Mouse (Mus musculus) forelimb bud, embryonic 11.5 days (tissue): ENCODE measurements around the gene AW011738.

Experiments
- DNase-seq: peaks from one replicate; pipeline ENCODE4 v3.0.0-alpha.2; 2012; ENCODE audit warnings: low read depth, low spot score

Gene AW011738

DNA sequence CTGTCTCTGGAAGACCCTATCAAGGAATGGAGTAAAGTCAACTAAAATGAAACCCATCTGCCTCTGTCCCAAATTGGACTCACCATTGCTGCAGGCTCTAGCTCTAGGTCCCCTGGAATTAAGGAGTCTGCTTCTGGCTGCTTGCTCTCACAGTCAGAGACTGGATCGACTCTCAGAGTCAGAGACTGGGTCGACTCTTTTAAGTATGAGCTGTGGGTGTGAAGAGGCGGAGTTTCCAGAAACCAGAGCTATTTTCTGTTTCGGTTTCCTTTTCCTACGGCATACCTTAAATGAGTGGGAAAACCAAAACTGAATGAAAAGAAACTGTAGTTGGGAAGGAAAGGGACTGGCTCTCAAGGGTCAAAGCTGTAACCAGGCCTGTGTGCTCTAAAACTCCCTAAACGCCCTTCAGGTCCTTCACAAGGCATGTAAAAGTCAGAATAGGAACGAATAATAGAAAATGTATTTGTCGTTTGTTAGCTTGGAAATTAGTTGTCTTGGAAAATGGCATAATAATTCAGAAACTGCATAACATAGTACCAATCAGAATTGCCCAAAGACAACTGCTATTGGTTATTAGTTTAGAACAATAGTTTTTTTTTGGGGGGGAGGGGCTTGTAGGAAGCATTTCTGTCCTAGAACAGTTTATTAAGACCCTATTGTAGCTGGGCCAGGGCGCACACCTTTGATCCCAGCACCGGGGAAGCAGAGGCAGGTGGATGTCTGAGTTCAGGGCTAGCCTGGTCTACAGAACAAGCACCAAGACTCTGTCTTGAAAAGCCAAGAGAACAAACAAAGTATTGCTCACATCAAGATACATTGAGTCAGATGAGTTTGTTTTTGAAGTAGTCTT, 2.3 kb upstream of the AW011738 start, which contains the start of gene Isg15:
Gene Isg15 (minus strand): TSS at position 196 of the 853 bp plus-strand sequence.
- no peak for DNase-seq

DNA sequence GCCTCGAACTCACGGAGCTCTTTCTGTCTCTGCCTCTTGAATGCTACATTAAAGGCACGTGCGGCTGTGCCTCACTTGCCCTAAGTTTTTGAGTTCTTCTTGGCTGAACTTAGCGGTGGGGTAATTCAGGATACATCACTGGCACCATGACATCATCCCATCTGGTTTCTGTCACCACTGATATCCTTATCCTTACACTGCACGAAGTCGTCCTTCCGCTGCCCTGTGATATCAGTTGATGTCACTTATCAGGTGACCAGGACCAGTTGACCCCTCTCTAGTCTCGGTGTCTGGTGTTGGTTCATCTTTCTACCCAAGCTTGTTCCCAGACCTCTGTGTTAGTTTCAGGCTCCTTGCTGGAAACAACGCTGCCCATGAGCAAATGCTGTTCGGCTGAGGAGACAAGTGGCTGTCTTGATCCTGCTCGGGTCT, 626 bp upstream of the AW011738 start:
- DNase-seq: no peak

DNA sequence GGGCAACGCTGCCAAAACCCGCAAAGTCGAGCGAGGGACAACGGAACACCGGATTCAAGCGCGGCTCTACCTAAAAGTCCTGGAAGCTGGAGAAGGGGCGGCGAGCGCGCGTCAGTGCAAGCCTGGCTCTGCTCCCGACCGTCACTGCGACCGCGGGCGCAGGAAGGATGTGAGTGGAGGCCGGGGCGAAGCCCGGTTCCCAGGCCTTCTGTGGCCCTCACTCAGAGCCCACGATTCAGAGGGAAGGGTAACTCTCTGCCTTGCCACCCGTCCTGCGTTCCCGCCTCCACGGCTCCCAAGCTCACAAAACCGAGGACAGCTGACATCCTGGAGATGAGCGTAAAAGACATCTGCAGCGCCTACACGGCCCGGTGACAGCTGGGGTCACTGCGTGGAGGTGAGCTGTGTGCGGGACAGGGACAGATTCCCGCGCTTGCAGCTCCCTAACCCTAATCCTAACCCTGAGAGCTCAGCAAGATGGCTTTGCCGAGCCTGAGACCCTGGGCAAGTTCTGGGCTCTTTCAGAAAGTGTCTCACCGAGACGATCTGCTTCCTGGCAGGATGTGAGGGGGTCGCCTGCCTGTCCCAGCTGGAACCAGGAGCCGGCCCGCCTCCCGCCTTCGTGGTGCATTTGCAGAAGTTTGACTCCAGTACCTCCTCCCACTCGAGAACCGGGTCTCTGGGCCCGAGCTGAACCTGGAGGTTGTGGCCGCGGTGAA, 468 bp downstream of the AW011738 start:
- no peak for DNase-seq

DNA sequence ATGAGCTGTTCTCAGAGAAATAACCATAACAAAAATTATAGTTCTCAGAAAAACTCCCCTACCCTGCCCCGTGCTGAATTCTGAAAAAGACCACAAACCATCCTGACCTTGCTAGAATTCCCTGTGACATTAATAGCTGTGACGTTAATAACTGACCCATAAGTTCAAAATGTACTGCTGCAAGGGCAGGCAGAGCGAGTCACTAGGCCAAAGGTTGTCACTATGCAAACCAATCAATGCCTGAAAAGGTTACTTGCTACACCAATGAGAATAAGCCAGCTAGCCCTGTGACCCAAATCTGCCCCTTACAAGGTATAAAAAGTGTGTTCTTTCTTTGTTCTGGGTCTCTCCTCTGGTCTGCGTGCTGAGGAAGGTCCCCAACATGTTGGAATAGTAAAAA, 5.8 kb downstream of the AW011738 start:
- no peak for DNase-seq

DNA sequence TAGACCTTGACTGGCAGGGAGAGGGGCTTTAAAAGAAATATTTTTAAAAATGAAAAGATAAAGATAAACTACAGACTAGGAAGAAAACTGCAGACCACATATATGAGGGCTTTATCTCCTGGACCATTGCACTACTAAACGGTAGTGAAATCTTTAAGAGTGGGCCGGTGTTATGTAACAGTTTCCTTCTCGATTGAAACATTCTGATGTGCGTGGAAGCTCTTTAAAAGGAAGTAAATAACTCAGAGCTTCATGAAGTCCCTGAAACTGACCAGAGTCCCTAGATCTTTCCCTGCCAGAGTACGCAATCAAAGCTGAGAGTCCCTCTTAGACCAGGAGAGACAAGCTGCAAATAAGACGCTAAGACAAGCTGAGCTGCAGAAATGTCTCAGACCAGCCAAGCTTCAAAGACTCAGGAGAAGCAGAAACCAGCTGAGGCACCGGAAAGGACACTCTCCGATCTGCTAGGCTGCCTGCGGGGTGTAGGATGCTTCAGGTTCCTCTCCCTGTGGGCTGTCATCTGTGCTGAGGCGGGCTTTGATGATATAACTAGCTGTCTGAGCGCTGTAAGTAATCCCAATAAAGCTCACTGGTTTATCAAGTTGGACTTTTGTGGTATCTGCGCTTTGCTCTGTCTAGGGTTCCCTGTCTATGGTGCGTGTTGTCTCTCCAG, 7.0 kb downstream of the AW011738 start:
- no peak for DNase-seq

DNA sequence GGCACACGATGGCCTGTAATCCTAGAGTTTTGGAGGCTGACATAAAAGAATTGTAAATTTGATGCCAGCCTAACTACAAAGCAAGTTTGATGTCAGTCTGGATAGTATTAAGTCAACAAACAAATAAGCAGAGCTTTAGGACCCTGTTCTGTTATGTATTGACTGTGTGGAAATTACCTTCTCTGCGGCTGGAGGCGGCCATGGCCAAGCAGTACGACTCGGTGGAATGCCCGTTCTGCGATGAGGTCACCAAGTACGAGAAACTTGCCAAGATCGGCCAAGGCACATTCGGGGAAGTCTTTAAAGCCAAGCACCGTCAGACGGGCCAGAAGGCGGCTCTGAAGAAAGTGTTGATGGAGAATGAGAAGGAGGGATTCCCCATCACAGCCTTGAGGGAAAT, 10.0 kb downstream of the AW011738 start:
- DNase-seq: no peak

DNA sequence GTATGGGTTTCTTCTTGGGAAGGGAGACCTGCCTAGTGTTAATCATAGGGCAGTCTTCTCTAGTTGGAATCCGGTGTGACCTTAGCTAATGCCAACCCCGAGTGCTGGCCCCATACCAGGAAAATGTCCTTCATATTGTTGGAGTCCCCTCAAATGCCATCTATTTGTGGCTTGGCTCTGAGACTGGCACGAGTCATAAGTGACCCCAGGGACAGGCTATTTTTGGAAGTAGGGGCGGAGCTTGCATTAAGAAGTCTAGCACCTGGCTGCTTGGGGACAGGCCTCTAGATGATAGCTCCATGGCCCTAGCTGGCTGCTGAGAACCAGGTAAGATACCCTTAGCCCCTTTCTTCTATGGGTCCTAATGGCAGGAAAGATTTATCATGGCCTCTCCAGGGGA, 12.5 kb downstream of the AW011738 start, which contains the start of gene Perm1:
Gene Perm1 (plus strand): TSS at position 220 of the 400 bp plus-strand sequence.
- DNase-seq: no peak

DNA sequence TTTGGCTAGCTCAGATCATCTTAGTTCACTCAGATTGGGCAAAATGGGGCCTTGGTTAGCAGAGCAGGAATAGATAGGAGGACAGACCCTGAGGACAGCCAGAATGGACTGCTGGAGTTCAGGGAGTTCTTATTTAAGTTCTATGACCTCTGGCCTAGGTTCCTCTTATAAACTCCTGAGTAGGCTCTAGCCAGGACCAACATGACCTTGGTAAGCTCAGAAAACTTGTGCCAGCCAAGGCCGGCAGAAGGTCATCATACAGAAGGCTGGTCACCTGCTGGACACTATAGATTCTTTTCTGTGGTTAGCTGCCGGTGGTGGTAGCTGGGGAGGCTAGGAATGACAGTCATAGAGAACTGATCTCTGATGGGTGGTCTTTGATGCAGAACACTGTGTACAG, 13.1 kb downstream of the AW011738 start:
- DNase-seq: no peak

DNA sequence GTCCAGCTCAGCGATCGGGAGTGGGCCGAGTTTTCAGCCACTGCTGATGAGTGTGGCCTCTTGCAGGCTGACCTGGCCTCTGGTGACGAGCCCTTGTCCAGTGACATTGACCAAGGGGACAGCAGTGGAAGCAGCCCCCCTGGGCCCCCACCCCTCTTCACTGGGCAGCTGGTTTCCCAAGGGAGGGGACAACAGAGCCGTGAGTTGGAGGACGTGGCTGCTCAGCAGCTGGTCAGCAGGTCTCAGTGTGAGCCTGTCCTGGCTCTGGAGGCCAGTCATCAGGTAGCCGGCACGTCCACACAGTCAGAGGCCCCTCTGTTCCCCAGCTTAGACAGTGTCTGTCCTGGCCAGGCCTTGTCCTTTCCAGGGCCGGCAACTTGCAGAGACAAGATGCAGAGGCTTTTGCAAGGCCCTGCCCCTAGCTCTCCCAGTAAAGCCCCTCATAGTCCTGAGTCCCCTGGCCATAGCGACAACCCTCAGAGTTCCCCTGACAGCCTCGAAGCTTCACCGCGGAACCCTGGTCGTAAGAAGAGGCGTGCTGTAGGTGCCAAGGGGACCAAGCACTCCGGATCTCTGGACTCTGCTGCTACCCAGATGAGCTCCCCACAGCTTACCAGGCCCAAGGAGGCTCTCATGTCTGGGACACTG, 14.0 kb downstream of the AW011738 start:
- DNase-seq: no peak

DNA sequence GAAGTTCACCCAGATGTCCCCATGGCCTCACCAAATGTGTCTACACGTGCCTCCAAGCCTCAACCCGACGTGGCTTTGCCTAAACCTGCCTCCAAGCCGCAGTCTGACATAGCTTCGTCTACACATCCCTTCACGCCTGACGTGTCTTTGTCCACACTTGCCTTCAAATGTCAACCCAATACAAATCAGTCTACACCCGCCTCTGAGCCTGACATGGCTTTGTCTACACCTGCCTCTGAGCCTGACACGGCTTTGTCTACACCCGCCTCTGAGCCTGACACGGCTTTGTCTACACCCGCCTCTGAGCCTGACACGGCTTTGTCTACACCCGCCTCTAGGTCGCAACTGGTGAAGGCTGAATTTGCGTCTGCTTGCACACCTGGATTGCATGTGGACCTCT, 14.7 kb downstream of the AW011738 start:
- no peak for DNase-seq

DNA sequence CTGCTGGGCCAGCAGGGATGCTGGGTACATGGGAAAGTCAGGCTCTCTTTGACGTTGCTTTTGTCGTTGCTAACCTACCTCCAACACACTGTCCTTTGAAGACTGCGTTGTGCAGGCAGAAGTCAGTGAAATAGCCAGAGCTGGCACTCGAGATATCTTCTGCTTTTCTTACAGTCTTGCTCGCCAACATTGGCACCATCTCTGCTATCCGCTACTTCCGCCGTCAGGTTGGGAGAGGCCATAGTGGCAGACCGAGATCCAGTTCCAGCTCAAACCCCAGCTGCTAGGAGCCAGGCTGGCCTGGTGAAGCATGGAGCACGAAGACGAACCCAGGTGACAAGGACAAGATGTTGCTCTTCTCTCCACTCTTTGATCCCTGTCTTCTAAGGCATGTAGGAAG, 16.8 kb downstream of the AW011738 start:
- no peak for DNase-seq

DNA sequence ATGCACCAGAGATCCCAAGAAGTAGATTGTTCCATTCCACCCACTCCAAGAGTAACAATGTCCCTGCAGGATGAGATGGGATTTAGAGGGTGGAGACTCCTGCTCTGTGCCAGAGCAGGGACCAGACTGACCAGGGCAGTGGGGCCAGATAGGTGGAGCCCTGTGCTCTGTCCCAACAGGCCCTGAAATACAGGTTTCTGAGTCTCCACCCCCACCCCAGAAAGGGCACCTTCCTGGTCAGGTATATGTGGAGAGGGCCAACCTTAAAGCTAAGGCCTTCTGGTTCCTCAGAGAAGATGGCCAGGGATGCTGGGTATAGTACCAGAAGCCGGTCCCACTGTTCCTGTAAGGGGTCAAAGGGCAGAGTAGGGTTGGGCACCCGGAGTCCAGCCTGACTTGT, 21.2 kb downstream of the AW011738 start:
- DNase-seq: no peak

DNA sequence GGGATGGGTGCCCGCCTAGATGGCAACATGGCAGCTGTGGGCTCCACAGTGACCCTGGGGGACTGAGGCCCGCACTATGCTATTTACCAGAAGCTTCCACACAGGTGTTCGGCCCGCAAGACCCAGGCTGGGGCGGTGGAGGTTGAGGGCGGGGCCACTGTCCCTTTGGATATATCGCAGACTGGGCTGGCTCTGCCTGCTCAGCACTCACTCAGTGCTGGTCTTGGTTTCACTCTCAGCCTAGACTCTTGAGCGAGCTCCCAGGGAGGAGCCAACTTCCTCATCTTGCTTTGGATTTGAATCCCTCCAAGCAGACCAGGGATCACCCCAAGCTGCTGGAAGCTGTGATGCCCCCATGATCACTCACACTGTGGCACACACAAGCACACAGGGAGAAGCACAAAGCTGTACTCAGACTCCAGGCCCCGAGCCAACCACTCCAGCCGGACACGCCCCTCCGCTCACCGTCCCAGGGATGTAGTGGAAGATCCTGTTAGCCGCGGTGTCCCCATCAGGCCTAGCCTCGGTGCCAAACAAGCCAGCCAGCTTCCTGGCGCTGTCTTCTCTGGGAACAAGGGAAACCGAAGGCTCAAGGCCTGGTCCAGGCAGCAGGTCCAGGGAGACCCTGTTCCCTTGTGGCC, 24.8 kb downstream of the AW011738 start:
- no peak for DNase-seq

DNA sequence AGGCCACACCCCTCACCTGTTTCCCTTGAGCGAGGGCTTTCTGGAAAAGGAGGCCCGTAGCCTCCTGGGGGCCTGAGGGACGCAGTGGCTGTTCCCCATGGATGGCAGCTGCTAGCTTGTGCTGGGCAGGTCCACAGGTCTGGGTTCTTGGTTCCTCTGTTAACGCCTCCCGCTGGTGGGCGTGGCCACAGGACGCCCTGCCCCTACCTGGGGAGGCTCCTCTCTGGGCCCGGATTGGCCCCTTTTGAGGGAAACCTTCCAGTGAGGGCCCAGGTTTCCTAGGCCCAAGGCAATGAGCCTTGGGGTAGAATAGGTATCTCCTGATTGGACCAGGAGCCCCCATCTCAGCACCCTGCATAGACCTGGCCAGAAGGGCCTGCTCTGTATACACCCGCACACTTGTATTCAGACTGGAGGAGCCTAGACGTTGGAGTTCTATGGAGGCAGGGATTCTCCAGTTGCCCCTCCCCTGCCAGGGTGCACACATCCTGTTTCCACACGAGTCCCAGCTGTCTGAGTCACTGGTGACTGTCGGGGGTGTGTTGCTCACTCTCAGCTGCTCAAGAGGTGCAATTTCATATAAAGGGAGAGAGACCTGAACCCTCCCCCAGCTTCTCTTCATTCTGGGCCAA, 25.4 kb downstream of the AW011738 start:
- no peak for DNase-seq

DNA sequence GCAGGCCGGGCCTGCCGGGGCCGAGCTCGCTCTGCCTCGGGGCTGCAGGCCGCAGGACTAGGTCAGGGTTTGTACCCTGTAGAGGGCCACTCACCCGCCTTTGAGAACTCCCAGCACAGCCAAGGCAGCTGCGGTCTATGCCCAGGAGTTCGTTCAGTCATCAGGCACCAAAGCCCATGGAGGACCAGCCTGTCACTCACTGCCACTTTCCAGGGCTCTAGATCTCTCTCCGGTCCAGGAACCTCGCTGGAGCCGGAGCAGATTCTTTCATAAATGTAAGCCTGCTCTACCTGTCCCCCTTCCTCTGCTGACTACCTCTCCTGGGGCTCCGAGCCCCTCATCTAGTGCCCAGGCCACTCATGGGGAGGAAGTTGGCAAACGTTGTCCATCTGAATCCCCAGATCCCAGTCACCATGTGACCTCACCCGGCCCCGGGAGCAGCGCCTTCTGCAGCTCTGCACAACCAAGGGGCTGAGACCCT, 31.0 kb downstream of the AW011738 start:
- DNase-seq: no peak

DNA sequence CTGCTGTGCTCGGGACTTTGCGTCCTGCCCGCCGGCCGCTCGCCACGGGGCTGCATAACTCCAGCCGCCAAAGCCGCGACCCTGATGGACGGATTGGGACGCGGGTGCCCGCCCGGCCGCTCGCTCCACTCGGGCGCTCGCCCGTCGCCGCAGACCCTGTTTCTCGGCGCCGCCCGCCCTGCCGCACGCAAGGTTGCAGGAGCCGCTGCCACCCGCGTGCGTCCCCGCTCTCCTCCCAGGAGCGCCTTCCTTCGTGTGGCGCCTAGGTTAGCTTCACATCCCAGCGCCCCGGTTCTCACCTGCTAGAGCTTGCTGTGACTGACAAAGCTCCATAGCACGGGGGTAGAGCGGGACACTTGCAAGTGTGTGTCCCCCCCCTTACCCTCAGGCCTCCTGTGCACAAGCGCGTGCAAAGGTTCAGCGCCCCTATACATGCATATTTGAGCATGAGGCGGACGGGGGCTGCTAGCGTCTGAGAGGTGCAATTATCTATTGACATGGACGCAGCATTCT, 31.7 kb downstream of the AW011738 start, which contains the start of gene Plekhn1:
Gene Plekhn1 (minus strand): TSS at position 157 of the 513 bp plus-strand sequence.
- peak; percentile 48 for DNase-seq

DNA sequence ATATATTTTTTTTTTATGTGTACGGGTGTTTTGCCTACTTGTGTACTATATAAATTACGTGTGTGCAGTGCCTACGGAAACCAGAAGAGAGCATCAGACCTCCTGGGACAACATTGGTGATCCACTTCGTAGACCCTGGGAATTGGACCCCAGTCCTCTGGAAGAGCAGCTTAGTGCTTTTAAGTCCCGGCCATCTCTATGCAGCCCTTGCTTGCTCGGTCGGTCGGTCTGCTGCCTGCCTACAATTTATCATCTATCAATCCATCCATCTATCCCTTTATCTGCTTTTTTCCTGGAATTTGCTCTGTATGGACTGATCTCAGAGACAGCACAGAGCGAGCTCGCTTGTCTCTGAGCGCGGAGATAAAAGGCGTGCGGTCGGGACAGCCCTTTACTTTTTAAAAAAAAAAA, 32.3 kb downstream of the AW011738 start:
- DNase-seq: peak; percentile 45

DNA sequence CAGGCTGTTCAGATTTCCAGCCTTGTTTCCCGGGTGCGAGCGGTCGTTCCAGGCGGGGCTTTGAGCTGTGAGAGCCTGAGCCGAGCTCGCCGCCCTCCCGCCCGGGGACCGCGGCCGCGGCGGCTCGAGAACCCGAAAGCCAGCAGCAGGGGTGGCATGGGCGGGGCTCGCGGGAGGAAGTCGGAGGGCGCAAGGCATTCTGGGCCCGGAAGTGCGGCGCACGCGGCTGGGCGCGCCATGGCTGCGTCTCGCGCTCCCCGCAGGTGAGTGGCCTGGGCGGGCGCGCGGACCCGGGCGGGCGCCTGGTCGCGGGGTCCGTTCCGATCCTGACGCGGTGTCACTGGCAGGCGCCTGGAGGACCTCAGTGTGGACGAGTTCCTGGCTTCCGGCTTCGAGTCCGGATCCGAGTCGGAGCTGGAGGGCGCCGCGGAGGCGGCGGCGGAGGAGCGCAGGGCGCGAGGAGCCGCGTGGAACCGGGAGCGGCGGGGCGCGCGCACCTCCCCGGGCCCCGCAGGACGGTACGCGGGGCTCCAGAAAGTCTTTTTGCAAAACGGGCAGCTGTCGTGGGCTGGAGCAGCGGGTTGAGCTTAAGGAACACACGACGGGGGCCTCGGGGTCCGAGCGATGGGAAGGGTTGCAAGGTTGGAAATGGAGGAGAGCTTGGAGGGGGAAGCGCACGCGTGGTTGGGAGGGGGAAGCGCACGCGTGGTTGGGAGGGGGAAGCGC, 32.9 kb downstream of the AW011738 start, which contains the start of gene Noc2l:
Gene Noc2l (plus strand): TSS at position 203 of the 726 bp plus-strand sequence.
- DNase-seq: peak; percentile 90

DNA sequence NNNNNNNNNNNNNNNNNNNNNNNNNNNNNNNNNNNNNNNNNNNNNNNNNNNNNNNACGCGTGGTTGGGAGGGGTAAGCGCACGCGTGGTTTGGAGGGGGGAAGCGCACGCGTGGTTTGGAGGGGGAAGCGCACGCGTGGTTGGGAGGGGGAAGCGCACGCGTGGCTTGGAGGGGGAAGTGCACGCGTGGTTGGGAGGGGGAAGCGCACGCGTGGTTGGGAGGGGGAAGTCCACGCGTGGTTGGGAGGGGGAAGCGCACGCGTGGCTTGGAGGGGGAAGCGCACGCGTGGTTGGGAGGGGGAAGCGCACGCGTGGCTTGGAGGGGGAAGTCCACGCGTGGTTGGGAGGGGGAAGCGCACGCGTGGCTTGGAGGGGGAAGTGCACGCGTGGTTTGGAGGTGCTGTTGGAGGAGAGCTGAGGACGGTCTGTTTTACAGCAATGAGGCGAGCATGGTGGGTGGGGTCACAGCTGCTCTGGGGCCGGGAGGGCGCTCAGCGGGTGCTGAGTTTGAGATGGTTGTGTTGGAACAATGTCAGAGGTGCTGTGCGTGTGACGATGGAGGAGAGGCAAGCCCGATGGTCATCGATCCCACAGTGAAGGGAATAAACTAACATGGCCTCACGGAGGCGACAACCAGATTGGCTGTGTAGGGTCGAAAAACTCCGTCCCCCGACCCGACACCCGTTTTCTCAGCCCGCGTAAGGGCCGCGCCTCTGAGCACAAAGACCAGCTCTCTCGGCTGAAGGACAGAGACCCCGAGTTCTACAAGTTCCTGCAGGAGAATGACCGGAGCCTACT, 33.7 kb downstream of the AW011738 start:
- peak; percentile 28 for DNase-seq
